Mouse (Mus musculus) cerebellum, adult 9-10 months (tissue): ENCODE measurements around the gene Mfn2.

Experiments
- DNase-seq: peaks from one replicate; pipeline ENCODE4 v3.0.0; 2022

Gene Mfn2

DNA sequence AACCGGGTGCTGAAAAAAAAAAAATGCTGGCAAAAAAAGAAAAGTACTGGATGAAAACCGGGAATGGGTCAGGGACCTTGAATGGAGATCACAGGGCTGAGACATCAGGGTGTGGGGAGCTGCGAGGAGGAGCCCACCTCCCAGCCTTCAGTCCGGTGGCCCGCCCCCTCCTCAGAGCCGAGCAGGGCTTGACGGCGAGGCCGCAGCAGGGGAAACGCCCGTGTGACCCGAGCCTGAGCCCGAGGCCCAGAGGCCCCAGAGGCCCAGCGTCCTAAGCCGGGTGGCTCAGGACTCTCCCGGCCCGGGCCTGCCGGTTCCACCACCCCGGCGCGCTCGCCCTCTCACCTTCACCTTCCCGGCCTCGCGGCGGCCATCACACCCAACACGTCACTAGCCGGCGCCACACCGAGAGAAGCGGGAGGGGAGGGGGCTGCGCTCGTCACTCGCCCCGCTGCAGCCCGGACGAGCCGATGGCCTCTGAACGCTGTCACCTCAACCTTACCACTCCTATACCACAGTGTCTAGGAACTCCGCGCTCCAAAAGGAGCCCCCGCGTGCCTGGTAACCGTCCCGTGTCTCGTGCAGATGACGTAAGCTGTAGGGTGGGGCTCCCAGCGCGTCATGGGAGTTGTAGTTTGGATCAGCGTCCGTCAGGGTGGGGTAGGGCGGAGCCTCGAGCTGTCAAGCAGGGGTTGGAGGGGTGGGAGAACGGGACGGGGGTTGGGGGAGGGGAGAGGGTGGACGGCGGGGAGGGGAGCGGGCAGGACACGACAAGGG lies at the start of gene Mfn2:
Gene Mfn2, minus strand, starts transcription at position 392 of the 777 bp plus-strand sequence.
- DNase-seq = peak; percentile 96

DNA sequence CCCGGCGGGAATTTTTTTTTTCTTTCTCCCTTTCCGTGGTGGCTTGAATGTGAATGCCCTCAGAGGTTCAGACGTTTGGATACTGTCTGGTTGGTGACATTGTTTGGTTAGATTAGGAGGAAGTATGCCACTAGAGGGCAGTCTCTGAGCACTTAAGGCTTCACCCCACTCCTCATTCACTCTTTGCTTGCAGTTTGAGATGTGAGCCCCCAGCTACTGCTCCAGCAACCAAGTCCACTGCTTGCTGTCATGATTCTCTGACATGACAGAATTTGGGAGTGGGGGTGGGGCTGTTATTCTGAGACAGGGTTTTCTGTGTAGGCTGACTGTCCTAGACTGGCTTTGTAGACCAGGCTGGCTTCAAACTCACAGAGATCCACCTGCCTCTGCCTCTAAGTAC lies 49.1 kb upstream of the Mfn2 start:
- DNase-seq = no peak

DNA sequence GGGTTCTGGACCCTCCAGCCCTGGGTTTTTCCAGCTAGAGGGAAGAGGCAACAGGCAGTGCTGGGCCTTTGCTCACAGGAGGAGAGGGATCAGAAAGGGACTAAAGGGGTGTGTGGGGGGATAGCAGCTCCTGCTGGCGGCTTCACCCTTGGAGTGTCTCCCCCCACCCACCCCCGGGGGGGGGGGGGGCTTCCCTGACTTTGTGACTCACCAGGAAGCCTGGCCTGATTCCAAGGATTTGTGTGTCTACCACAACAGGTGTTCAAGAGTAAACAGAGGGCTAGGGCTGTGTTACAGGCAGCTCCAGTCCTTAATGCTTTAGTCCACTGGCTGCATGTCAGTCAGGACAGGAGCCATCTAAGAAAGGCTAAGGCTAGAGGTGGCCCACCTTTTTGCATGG lies 43.0 kb upstream of the Mfn2 start:
- no peak for DNase-seq

DNA sequence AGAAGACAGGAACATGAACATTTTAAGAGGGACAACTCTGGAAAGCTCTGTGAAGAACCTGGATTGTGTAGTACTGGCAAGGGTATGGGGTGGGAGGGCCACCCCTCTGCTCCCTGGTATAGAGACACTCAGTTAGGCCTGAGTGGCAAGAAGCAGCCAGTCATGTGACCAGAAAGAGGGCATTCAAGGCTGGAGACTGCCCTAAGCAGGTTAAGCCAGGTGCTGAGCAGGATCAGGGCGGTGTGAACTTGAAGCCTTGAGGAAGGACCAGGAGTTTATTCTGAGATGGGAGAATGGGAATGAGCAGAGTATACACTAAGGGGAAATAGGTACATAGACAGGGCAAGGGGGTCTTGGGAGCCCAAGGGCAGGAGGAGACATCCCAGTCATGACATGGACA lies 38.5 kb upstream of the Mfn2 start:
- no peak for DNase-seq

DNA sequence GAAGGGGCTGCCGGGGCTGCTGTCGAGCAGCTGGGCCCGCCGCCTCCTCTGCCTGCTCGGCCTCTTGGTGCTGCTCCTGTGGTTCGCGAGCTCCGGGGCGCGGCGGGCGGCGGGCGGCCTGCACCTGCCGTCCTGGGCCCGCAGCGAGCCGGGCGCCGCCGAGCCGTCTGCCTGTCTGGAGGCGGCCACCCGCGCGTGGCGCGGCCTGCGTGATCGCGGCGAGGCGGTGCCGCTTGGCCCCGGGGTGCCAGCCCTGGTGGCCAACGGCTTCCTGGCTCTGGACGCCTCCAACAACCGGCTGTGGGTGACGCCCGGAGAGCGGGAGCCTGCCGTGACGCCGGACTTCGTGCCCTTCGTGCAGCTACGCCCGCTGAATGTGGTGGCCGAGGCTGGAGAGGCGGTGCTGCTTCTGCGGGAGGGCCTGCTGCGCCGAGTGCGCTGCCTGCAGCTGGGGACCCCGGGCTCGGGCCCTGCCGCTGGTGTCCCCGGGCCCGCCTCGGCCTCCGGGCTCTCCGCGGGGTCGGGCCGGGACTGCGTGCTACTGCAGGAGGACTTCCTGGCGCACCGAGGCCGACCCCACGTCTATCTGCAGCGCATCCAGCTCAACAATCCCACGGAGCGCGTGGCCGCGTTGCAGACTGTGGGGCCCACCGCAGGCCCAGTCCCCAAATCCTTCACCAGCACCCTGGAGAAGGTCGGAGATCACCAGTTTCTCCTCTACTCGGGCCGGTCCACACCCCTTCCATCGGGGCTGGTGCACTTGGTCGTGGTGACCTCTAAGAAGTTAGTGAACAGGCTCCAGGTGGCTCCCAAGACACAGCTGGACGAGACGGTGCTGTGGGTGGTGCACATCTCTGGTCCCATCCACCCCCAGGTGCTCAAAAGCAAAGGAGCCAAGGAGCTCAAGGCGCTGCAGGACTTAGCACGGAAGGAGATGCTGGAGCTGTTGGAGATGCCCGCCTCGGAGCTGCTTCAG lies 36.8 kb upstream of the Mfn2 start:
- no peak for DNase-seq

DNA sequence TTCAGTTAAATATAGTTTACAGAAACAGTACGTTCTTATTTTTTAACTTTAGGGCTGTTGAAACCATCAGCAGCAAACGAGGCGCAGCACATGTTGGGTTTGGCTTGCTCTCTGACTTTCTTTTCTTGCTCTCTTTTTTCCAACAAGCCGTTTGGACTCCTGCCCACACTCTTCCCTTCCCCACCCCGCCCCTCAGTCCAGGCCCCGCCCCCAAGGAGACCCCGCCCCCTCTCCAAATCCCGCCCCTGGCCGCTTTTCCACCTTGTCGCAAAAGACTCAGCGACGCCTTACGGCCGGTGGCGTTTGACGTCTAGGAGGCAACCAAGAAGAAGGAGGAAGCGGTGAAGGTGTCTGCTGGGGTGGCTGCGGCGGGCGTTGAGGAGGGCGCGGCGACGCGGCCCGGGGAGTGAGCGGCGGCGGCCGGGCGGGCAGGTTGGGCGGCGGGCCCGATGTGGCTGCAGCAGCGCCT lies 36.1 kb upstream of the Mfn2 start, which contains the start of gene 2510039O18Rik:
Gene 2510039O18Rik, plus strand, starts transcription at position 320 of the 469 bp plus-strand sequence.
- DNase-seq = peak; percentile 78

DNA sequence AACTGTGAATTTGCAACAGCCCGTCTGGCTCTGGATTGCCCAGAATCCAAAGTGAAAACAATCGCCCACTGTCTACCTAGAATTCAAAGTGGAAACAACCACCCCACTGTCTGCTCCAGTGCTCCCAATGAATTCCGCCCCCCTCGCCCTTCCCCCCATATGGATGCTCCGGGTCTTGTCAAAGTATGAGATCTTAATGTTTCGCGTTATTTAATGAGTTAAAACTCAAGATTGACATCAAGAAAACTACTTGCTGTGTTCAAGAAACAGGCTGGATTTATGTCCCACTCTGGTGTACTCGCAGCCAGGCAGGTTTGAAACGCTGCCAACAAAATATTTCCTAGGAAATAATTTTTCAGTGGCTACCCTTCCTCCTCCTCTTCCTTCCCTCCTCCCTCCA lies 35.6 kb upstream of the Mfn2 start:
- DNase-seq = peak; percentile 63

DNA sequence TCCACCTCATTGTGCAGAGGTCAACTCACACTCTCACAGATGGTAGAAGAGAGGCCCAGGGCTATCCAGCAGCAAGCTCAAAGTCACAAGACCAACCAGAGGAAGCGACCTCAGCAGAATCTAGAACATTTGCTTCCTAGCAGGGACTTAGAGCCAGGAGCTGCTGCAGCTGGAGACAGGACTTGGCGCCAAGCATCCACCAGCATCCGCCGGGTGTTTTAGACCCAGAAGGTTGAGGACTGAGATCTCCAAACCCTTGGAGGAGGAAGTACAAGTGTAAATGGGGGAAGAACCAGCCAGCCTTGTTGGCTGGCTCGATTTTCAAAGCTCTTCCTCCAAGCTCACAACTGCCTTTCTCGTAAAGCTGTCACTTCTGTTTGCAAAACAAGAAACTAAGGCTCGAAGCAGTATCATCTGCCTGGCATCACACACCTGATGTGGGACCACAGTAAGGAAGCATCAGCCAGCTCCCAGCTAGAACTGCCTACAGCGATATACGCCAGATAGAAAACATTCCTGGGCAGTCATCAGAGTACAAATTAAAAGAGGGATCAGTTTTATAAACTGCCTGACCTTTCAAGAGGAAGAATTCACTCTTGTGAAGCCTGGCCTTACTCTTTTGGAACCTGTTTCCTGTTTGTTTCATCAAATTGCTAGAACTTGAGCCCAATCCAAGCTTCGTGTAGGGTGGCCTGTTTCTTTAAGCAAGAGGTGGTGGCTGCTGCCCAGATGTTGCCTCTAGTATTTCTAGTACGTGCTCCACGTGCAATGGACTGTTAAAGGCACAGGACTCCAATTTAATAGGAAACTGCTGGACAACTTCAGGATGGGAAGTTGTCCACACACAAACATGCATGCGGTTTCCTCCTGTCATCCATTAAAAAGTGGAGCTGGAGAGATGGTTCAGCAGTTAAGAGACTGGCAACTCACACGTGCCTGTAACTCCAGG lies 33.9 kb upstream of the Mfn2 start:
- no peak for DNase-seq

DNA sequence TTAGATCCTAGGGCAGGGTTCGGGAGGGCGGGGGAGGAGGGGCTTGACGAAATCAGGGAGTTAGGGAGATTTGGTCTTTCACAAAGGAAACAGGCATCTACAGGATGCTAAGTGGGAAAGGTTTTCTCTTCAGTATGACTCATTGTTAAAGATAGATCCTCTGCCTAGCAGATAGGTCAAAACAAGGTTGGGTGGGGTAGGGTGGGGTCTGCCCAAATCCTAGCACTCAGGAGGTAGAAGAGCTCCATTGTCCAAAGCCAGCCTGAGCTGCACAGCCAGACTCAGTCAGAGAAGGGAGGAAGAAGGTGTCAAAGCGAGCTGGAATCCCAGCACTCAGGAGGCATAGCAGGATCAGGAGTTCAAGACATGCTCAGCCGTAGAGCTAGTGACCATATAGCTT lies 33.0 kb upstream of the Mfn2 start:
- DNase-seq = no peak

DNA sequence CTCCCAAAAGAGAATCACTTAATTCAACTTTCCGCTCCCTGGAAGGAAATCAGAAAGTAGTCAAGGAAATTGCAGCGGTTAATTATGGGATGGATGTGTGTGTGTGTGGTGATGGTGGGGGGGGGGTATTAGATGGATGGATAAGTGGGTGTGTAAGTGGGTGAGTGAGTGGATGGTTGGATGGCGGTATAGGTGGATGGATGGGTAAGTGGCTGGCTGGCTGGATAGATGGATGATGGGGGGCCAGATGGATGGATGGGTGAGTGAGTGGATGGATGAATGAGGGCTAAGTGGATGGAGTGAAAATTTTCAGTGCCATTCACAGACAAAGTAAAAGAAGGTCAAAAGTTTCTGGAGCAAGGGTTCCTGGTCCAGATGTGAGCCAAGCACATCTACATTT lies 32.5 kb upstream of the Mfn2 start:
- no peak for DNase-seq

DNA sequence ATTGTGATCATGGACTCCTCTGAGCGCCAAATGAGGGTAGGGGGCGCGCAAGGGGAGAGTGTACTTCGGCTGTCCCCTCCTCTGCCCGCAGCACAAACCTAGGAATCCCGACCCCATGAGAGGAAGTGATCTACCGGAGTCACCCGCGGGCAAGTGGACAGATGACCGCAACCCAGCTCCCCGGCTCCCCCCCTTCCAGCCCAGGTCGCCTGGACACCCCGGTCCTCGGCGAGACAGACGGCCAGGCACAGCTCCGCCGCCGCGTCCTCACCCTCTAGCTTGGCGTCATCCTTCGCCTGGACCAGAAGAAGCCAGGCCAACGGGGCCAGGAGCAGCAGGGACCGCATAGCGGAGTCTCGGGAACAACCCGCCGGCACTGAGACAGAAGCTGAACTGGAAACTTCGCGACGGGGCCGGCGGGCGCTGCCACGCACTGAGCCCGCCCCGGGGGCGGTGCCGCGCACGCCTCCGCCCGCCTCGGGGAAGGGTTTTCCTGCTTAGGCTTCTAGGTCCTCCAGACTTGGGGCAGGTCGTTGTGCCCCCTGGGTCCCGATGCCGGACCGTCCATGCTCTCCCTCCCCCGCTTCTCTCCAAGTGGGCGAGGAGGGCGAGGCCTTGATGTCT lies 31.9 kb upstream of the Mfn2 start, which contains the start of gene Plod1:
Gene Plod1, minus strand, starts transcription at position 437 of the 624 bp plus-strand sequence.
- DNase-seq = peak; percentile 62

DNA sequence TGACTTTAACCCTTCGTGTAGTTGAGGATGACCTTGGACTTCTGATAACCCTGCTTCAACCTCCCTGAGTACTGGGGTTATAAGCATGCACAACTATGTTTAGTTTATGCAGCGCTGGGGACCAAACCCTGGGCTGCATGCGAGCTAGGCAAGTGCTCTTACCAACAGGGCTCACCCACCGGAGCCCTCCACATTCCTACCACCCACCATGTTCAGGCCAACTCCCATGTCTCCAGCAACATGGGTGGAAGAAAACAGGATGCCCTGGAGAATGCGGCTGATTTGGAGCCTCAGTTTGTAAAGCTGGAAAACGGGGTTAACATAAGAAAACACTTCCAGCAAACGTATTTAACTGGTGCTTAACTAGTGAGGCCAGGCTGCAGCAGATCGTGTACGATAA lies 31.4 kb upstream of the Mfn2 start:
- no peak for DNase-seq

DNA sequence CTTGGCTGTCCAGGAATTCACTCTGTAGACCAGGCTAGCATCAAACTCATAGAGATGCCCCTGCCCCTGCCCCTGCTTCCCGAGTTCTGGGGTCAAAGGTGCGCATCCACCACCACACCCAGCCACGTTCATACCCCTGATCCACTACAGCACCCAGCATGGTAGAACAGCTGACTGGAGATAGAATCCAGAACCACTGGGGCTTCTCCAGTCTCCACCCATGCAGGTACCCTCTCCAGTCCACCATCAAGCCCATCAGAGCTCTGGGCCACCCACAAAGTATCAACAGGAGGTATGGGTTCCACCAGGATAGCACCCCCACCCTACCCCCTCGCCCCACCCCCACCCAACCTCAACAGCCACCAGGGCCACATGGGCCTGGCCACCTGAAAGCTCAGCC lies 30.1 kb upstream of the Mfn2 start:
- DNase-seq = no peak

DNA sequence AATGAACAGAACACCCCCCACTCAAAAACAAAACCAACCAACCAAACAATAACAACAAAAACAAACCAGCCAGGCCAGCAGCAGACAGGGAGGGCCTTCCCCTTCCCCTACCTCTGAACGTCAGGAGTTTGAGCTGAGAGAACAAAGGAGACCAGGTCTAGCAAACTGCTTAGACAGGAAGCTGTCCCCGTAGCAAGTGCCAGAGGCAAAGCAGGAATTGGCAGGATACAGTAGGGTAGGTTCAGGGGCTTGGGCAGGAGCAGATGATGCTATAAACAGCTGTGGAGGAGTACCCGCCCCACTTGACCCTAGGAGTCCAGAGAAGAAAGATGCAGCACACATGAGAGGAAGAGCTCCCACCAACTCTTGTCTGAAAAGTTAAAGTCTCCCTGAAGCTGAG lies 29.6 kb upstream of the Mfn2 start:
- DNase-seq = no peak

DNA sequence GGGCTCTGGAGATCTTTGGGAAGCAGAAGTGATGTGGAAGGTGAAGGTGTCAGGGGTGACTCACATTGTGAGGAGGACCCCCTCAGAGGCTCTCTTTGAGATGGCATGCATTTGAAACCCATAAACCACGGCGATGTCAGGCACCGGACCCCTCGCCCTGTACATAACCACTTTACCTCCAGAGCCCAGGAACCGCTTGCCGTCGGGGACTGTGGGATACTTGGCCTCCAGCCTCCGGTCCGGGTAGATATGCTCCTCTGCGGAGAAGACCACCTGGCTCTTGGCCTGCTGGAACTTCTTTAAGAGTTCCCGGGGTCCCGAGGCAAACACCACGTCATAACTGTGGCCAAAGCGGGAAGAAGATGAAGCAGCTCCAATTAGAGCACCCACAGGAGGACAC lies 26.4 kb upstream of the Mfn2 start:
- no peak for DNase-seq

DNA sequence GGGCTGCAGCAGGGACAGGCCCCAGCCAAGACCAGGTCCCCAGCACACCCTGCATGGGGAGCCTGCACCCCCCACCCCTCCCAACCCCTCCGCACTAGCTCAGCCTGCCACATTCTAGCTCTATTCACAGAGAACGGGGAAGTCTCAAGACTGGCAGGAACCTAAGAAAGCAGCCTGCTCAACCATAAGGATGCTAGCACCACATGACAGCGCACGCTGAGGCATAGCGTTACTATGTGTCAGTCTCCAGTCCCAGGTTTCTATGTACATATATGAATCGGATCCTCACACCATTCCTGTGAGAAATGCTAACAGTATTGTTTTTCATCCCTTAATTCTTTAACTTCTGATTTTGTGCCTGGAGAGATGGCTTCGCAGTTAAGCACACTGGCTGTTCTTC lies 24.0 kb upstream of the Mfn2 start:
- no peak for DNase-seq

DNA sequence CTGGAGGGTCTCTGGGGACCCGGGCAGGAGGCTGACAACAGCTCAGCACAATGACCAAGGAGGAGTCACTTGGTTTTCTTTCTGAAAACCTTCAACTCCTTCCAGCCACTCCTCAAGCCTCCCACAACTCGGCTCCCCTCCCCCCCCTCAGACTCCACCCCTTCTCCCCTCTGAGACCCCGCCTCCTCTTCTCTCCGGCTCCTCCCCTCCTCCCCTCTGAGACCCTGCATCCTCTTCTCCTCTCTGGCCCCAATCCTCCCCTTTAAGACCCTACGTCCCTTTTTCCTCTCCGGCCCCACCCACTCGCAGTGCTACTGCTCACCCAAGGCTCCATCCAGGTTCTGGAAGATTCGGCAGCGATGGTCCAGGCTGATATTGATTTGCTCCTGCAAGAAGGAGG lies 23.6 kb upstream of the Mfn2 start:
- DNase-seq = no peak

DNA sequence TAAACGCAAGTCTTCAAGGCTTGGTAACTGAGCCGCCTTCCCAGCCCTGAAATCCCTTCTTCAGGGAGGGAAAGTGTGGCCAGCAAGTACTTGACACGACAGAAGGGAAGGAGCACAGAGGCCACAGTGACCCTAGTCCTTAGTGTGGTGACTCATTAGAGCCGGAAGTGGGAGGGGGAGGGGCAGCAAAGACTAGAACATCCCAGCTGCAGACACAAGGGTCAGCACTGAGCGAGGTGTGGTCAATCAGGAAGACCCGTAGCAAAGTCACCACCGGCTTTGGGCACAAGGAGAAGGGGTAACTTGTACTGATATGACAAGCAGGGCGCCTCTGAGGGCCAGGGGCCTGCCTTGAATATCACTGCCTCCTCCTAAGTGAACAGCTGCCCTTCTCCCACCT lies 23.2 kb upstream of the Mfn2 start:
- DNase-seq = no peak

DNA sequence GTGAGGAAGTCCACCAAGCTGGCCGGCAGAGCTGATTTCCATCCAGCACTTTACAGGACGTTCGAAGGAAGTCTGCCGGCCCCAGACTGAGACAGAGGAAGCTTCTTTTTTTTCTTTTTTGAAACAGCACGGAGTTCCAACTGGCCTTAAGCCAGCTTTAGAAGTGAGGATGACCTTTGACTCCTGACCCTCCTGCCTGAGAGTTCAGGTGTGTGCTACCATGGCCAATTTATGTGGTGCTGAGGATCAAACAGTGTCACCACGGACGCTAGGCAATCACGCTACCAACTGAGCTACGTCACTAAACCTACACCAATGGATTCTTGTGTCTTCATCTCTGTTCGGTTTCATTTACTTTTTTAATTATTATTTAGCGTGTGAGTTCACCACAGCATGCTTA lies 17.8 kb upstream of the Mfn2 start:
- DNase-seq = no peak

DNA sequence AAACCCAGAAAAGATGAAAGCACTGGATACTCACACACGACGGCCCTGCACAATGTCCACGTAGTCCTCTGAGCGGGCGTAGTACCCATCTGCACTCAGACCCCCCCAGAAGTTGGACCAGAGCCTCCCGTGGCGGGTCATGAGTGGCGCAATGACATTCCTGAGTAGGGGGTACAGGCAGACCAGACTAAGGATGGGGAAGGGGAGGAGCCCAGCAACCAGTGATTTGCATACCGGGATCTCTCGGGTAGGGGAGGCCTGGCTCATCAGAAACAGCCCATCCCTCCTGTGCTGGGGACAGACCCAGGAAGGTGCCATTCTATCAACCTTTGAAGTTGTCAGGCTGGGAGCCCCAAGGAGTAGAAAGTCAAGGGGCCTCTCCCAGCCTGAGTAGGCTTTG lies 16.5 kb upstream of the Mfn2 start:
- DNase-seq = no peak

DNA sequence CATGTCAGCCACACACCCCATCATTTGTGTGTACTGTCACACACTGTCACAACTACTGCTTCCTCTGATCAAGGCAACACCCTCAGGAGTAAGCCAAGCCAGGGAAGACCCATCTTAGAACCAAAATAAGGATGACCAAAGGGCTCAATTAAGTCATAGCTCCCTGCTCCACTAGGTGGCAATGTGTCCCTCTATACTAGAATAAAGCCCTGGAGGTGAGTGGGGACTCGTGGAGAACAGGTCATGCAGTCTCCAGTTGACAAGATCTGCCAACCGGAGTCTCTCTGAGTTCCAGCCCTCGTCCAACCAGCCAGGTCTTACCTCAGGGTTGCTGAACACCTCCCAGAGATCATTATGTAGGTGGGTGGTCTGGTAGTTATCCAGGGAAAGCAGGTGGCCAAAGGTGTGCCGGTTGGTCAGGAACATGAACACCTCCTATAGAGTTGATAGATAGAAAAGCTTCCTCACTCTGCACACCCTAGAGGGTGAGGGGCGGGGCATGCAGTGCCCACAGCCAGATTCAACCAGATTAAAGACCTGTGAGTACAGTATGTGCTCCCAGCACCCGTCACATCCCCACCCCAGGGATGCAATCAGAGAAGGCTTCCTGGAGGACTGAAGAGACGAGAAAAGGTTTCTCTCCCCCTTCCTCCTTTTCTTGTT lies 14.1 kb upstream of the Mfn2 start:
- DNase-seq = no peak

DNA sequence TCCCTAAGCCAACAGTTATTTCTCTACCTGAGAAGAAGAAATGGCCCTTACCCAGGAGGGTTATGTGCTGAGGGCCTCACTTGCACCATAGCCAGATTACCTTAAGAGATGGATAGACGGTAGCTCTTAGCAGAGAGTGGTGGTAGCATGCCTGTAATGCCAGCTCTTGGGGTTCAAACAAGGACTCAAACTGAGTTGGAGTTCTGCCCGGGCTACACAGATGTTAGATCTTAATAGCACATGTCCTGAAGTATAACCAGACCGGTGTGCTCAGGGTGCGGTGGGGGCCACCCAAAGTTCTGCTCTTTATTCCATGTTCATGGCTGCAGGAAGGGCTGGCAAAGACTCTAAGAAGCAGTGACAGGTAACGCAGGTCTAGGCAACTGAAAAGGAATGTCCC lies 5.0 kb upstream of the Mfn2 start:
- no peak for DNase-seq
